Mouse (Mus musculus): ENCODE results near the gene Rps11. TPM values are rescaled to one million over a fixed set of nuclear protein-coding genes. Genes with fewer than 3 reads are reported as not detected.

Gene Rps11
- polyA plus RNA-seq, 1 experiment: 3,175 TPM

- Histone ChIP-seq H3K4me3 (ENCODE audit: insufficient read depth, poor library complexity, severe bottlenecking) (no peak overlapping the region), H3K79me3 (ENCODE audit: low read depth) (no peaks in the 10 kb centered on the region), H3ac (ENCODE audit: control insufficient read depth, insufficient read length, low read depth) (no peak overlapping the region), H3K36me3 (ENCODE audit: control insufficient read depth, insufficient read depth) (no peaks in the 10 kb centered on the region), H3K79me2 (ENCODE audit: control insufficient read depth, insufficient read depth) (no peaks in the 10 kb centered on the region), H3K27me3 (ENCODE audit: control insufficient read depth, insufficient read depth, insufficient read length) (no peaks in the 10 kb centered on the region)
- TF ChIP-seq MYOG (IDR thresholded peaks at IDR 0.05; ENCODE audit: control insufficient read depth, extremely low read depth, insufficient read length): no peak
- TF ChIP-seq USF1 (IDR thresholded peaks at IDR 0.05; ENCODE audit: low read depth): no peak
- no peak for TF ChIP-seq MAX (IDR thresholded peaks at IDR 0.05)
- no peak for TF ChIP-seq CTCF (IDR thresholded peaks at IDR 0.05; ENCODE audit: control insufficient read depth, insufficient read depth, insufficient read length)
- no peak for TF ChIP-seq FOSL1 (IDR thresholded peaks at IDR 0.05; ENCODE audit: insufficient read depth, low read length, poor library complexity, severe bottlenecking)
- no peak for TF ChIP-seq CEBPB (IDR thresholded peaks at IDR 0.05; ENCODE audit: low read depth)
- TF ChIP-seq MYOD1 (IDR thresholded peaks at IDR 0.05; ENCODE audit: control insufficient read depth, insufficient read length, low read depth): no peak
Measured at GRCm38 (mm10) chr7:45135370-45135769, 11.1 kb upstream of the Rps11 start.

- Histone ChIP-seq H3ac (ENCODE audit: control insufficient read depth, insufficient read length, low read depth) (no peak overlapping the region), H3K27me3 (ENCODE audit: control insufficient read depth, insufficient read depth, insufficient read length) (no peaks in the 10 kb centered on the region), H3K79me3 (ENCODE audit: low read depth) (no peaks in the 10 kb centered on the region), H3K36me3 (ENCODE audit: control insufficient read depth, insufficient read depth) (no peaks in the 10 kb centered on the region), H3K4me3 (ENCODE audit: insufficient read depth, poor library complexity, severe bottlenecking) (no peak overlapping the region), H3K79me2 (ENCODE audit: control insufficient read depth, insufficient read depth) (no peaks in the 10 kb centered on the region)
- TF ChIP-seq MAX (IDR thresholded peaks at IDR 0.05) (no peak), MYOG (IDR thresholded peaks at IDR 0.05; ENCODE audit: control insufficient read depth, extremely low read depth, insufficient read length) (no peak), FOSL1 (IDR thresholded peaks at IDR 0.05; ENCODE audit: insufficient read depth, low read length, poor library complexity, severe bottlenecking) (no peak), MYOD1 (IDR thresholded peaks at IDR 0.05; ENCODE audit: control insufficient read depth, insufficient read length, low read depth) (no peak), CEBPB (IDR thresholded peaks at IDR 0.05; ENCODE audit: low read depth) (no peak), USF1 (IDR thresholded peaks at IDR 0.05; ENCODE audit: low read depth) (no peak), CTCF (IDR thresholded peaks at IDR 0.05; ENCODE audit: control insufficient read depth, insufficient read depth, insufficient read length) (no peak)
Measured at GRCm38 (mm10) chr7:45134544-45135026, 10.3 kb upstream of the Rps11 start.

GRCm38 (mm10) chr7:45133446-45134159 lies 9.4 kb upstream of the Rps11 start:
- Histone ChIP-seq H3K79me3 (ENCODE audit: low read depth) (no peaks in the 10 kb centered on the region), H3K4me3 (ENCODE audit: insufficient read depth, poor library complexity, severe bottlenecking) (no peak overlapping the region), H3ac (ENCODE audit: control insufficient read depth, insufficient read length, low read depth) (no peak overlapping the region), H3K36me3 (ENCODE audit: control insufficient read depth, insufficient read depth) (no peaks in the 10 kb centered on the region), H3K27me3 (ENCODE audit: control insufficient read depth, insufficient read depth, insufficient read length) (no peaks in the 10 kb centered on the region), H3K79me2 (ENCODE audit: control insufficient read depth, insufficient read depth) (peaks cover under 1% of the 10 kb centered on the region)
- TF ChIP-seq USF1 (IDR thresholded peaks at IDR 0.05; ENCODE audit: low read depth): no peak
- no peak for TF ChIP-seq CEBPB (IDR thresholded peaks at IDR 0.05; ENCODE audit: low read depth)
- no peak for TF ChIP-seq MYOG (IDR thresholded peaks at IDR 0.05; ENCODE audit: control insufficient read depth, extremely low read depth, insufficient read length)
- TF ChIP-seq FOSL1 (IDR thresholded peaks at IDR 0.05; ENCODE audit: insufficient read depth, low read length, poor library complexity, severe bottlenecking): no peak
- no peak for TF ChIP-seq CTCF (IDR thresholded peaks at IDR 0.05; ENCODE audit: control insufficient read depth, insufficient read depth, insufficient read length)
- TF ChIP-seq MYOD1 (IDR thresholded peaks at IDR 0.05; ENCODE audit: control insufficient read depth, insufficient read length, low read depth): no peak
- TF ChIP-seq MAX (IDR thresholded peaks at IDR 0.05): no peak

- Histone ChIP-seq H3K27me3 (ENCODE audit: control insufficient read depth, insufficient read depth, insufficient read length) (no peaks in the 10 kb centered on the region), H3ac (ENCODE audit: control insufficient read depth, insufficient read length, low read depth) (no peak overlapping the region), H3K79me3 (ENCODE audit: low read depth) (peaks cover 15% of the 10 kb centered on the region), H3K79me2 (ENCODE audit: control insufficient read depth, insufficient read depth) (peaks cover 18% of the 10 kb centered on the region), H3K36me3 (ENCODE audit: control insufficient read depth, insufficient read depth) (peaks cover 14% of the 10 kb centered on the region), H3K4me3 (ENCODE audit: insufficient read depth, poor library complexity, severe bottlenecking) (no peak overlapping the region)
- TF ChIP-seq CEBPB (IDR thresholded peaks at IDR 0.05; ENCODE audit: low read depth) (no peak), FOSL1 (IDR thresholded peaks at IDR 0.05; ENCODE audit: insufficient read depth, low read length, poor library complexity, severe bottlenecking) (no peak), USF1 (IDR thresholded peaks at IDR 0.05; ENCODE audit: low read depth) (no peak), MYOD1 (IDR thresholded peaks at IDR 0.05; ENCODE audit: control insufficient read depth, insufficient read length, low read depth) (no peak), CTCF (IDR thresholded peaks at IDR 0.05; ENCODE audit: control insufficient read depth, insufficient read depth, insufficient read length) (no peak), MYOG (IDR thresholded peaks at IDR 0.05; ENCODE audit: control insufficient read depth, extremely low read depth, insufficient read length) (no peak), MAX (IDR thresholded peaks at IDR 0.05) (no peak)
Measured at GRCm38 (mm10) chr7:45131850-45132249, 7.6 kb upstream of the Rps11 start.

GRCm38 (mm10) chr7:45129776-45130512 lies 5.7 kb upstream of the Rps11 start:
- Histone ChIP-seq H3K36me3 (ENCODE audit: control insufficient read depth, insufficient read depth) (peaks cover 33% of the 10 kb centered on the region), H3K79me2 (ENCODE audit: control insufficient read depth, insufficient read depth) (peaks cover 36% of the 10 kb centered on the region), H3K4me3 (ENCODE audit: insufficient read depth, poor library complexity, severe bottlenecking) (peak overlapping the region; percentile 95), H3ac (ENCODE audit: control insufficient read depth, insufficient read length, low read depth) (no peak overlapping the region), H3K79me3 (ENCODE audit: low read depth) (peaks cover 29% of the 10 kb centered on the region), H3K27me3 (ENCODE audit: control insufficient read depth, insufficient read depth, insufficient read length) (no peaks in the 10 kb centered on the region)
- TF ChIP-seq MAX (IDR thresholded peaks at IDR 0.05): no peak
- no peak for TF ChIP-seq CTCF (IDR thresholded peaks at IDR 0.05; ENCODE audit: control insufficient read depth, insufficient read depth, insufficient read length)
- TF ChIP-seq USF1 (IDR thresholded peaks at IDR 0.05; ENCODE audit: low read depth): no peak
- TF ChIP-seq MYOD1 (IDR thresholded peaks at IDR 0.05; ENCODE audit: control insufficient read depth, insufficient read length, low read depth): no peak
- no peak for TF ChIP-seq CEBPB (IDR thresholded peaks at IDR 0.05; ENCODE audit: low read depth)
- TF ChIP-seq MYOG (IDR thresholded peaks at IDR 0.05; ENCODE audit: control insufficient read depth, extremely low read depth, insufficient read length): no peak
- no peak for TF ChIP-seq FOSL1 (IDR thresholded peaks at IDR 0.05; ENCODE audit: insufficient read depth, low read length, poor library complexity, severe bottlenecking)

Data from C2C12 (cell line).